8 mouse cellular contexts compared by ENCODE assay signal in genomic region chr5:134675956-134676759, GRCm38 (mm10). TPM values are rescaled to one million over a fixed set of nuclear protein-coding genes. Genes with fewer than 3 reads are reported as not detected.
DNase-seq lines count a peak whose midpoint lies in the region; ATAC-seq and TF ChIP-seq lines count a peak whose summit lies in the region.

No protein-coding gene starts in this region.

- peak; percentile 87 for ATAC-seq in lung, embryonic 15.5 days (ENCODE audit: borderline replicate concordance, extremely low read depth, low FRiP score, low TSS enrichment)
- ATAC-seq in neural tube, embryonic 15.5 days (ENCODE audit: low FRiP score): peak; percentile 78

- TF ChIP-seq CTCF in brain, embryonic 14.5 days (IDR thresholded peaks at IDR 0.05; ENCODE audit: borderline replicate concordance, extremely low read depth, insufficient read depth, insufficient read length): no peak
- TF ChIP-seq CTCF in layer of hippocampus, adult 2 months (conservative IDR thresholded peaks at IDR 0.05): no peak

- H3K36me3 ChIP-seq in hindbrain, embryonic 10.5 days: peaks cover 40% of the 10 kb centered on the region
- H3K36me3 ChIP-seq in lung, embryonic 15.5 days: peaks cover 6% of the 10 kb centered on the region; the same call in 1 of the 2 replicates
- H3K36me3 ChIP-seq in neural tube, embryonic 15.5 days: peaks cover 19% of the 10 kb centered on the region

- DNase-seq in ES-CJ7 (ENCODE audit: low read depth, low spot score): peak; percentile 79
- DNase-seq in brain, embryonic 14.5 days (ENCODE audit: low read depth): peak; percentile 92
- peak; percentile 57 for DNase-seq in forelimb bud, embryonic 11.5 days (ENCODE audit: low read depth, low spot score)
- DNase-seq in hindbrain, embryonic 10.5 days (ENCODE audit: low spot score): peak; percentile 88
- peak in 1 of 2 experiments; percentile 37 for DNase-seq in layer of hippocampus, adult 2 months (ENCODE audit: low spot score in 2 of 2)
- peak; percentile 38 to 39 for DNase-seq in thymus, postnatal 10 days (ENCODE audit: low spot score in 2 of 2)

- no peaks in the 10 kb centered on the region for H3K9me3 ChIP-seq in hindbrain, embryonic 10.5 days
- H3K9me3 ChIP-seq in lung, embryonic 15.5 days: no peaks in the 10 kb centered on the region
- H3K9me3 ChIP-seq in neural tube, embryonic 15.5 days (replicated peaks): no peaks in the 10 kb centered on the region

- H3K27me3 ChIP-seq in hindbrain, embryonic 10.5 days (ENCODE audit: insufficient read depth, poor library complexity, severe bottlenecking): no peaks in the 10 kb centered on the region
- no peaks in the 10 kb centered on the region for H3K27me3 ChIP-seq in lung, embryonic 15.5 days
- H3K27me3 ChIP-seq in neural tube, embryonic 15.5 days (replicated peaks): no peaks in the 10 kb centered on the region

- no peak for TF ChIP-seq POLR2A in brain, embryonic 14.5 days (IDR thresholded peaks at IDR 0.05; ENCODE audit: borderline replicate concordance, extremely low read depth, insufficient read depth, insufficient read length, poor library complexity, severe bottlenecking)

- peaks cover 69% of the 10 kb centered on the region for H3K4me1 ChIP-seq in hindbrain, embryonic 10.5 days (replicated peaks)
- peaks cover 48% of the 10 kb centered on the region for H3K4me1 ChIP-seq in lung, embryonic 15.5 days
- H3K4me1 ChIP-seq in neural tube, embryonic 15.5 days: peaks cover 52% of the 10 kb centered on the region

- 2% methylated on average over 14 of the region's 14 CpGs for WGBS in hindbrain, embryonic 10.5 days
- WGBS in lung, embryonic 15.5 days: 1% methylated on average over 14 of the region's 14 CpGs
- 2% methylated on average over 14 of the region's 14 CpGs for WGBS in neural tube, embryonic 15.5 days

- H3K27ac ChIP-seq in hindbrain, embryonic 10.5 days: peak overlapping the region; percentile 92
- peak overlapping the region; percentile 70; the same call in 1 of the 2 replicates for H3K27ac ChIP-seq in layer of hippocampus, adult 2 months
- peak overlapping the region; percentile 90 for H3K27ac ChIP-seq in lung, embryonic 15.5 days
- H3K27ac ChIP-seq in neural tube, embryonic 15.5 days (replicated peaks): peak overlapping the region; percentile 76

- peak overlapping the region; percentile 31 for H3K9ac ChIP-seq in lung, embryonic 15.5 days
- peak overlapping the region; percentile 40 for H3K9ac ChIP-seq in neural tube, embryonic 15.5 days (replicated peaks)

- peak overlapping the region; percentile 46 for H3K4me3 ChIP-seq in hindbrain, embryonic 10.5 days
- H3K4me3 ChIP-seq in layer of hippocampus, adult 2 months: peak overlapping the region; percentile 43
- peak overlapping the region; percentile 33 for H3K4me3 ChIP-seq in lung, embryonic 15.5 days
- H3K4me3 ChIP-seq in neural tube, embryonic 15.5 days (replicated peaks): peak overlapping the region; percentile 35

- H3K4me2 ChIP-seq in lung, embryonic 15.5 days: peak overlapping the region; percentile 67
- H3K4me2 ChIP-seq in neural tube, embryonic 15.5 days: peak overlapping the region; percentile 58

RNA-seq across cellular contexts. Expression of gene Limk1, which starts 12.2 kb away (rescaled TPM):
- polyA plus RNA-seq in brain, embryonic 14.5 days (2012; rRNA removed): 63.4 and 89.3 TPM in 2 replicates
- 8.6 and 16.3 TPM in 2 replicates for polyA plus RNA-seq in hindbrain, embryonic 10.5 days (2016; fragmentation: Nextera tagmentation; extraction: Ambion mirVana)
- 10 to 100 TPM; 39.9 to 40.5 TPM for total RNA-seq in layer of hippocampus, adult 2 months (2021)
- 7.1 and 8.2 TPM in 2 replicates for polyA plus RNA-seq in lung, embryonic 15.5 days (2015; fragmentation: Nextera tagmentation; extraction: Ambion mirVana)
- polyA plus RNA-seq in neural tube, embryonic 15.5 days (2015; fragmentation: Nextera tagmentation; extraction: Ambion mirVana): 22.7 and 27.1 TPM in 2 replicates

RNA-seq across cellular contexts. Expression of gene Eif4h, which starts 36.9 kb away (rescaled TPM):
- polyA plus RNA-seq in brain, embryonic 14.5 days (2012; rRNA removed): 313 and 339 TPM in 2 replicates
- polyA plus RNA-seq in hindbrain, embryonic 10.5 days (2016; fragmentation: Nextera tagmentation; extraction: Ambion mirVana): 502 and 539 TPM in 2 replicates
- 100 to 1,000 TPM; 298 to 323 TPM for total RNA-seq in layer of hippocampus, adult 2 months (2021)
- 506 and 532 TPM in 2 replicates for polyA plus RNA-seq in lung, embryonic 15.5 days (2015; fragmentation: Nextera tagmentation; extraction: Ambion mirVana)
- 317 and 361 TPM in 2 replicates for polyA plus RNA-seq in neural tube, embryonic 15.5 days (2015; fragmentation: Nextera tagmentation; extraction: Ambion mirVana)
